Comparison of ENCODE assay signal across 8 mouse cellular contexts in genomic region chr14:16366986-16367385, GRCm38 (mm10). TPM values are rescaled to one million over a fixed set of nuclear protein-coding genes. Genes with fewer than 3 reads are reported as not detected.
DNase-seq lines count a peak whose midpoint lies in the region; ATAC-seq lines count a peak whose summit lies in the region.

No protein-coding gene starts in this region.

- H3K4me2 ChIP-seq in forebrain, embryonic 13.5 days = peak overlapping the region; percentile 80
- H3K4me2 ChIP-seq in liver, embryonic 11.5 days = peak overlapping the region; percentile 76

- peaks cover 51% of the 10 kb centered on the region for H3K4me1 ChIP-seq in erythroblast, embryonic 14.5 days (ENCODE audit: control insufficient read depth)
- peaks cover 35% of the 10 kb centered on the region for H3K4me1 ChIP-seq in forebrain, embryonic 13.5 days
- peaks cover 10% of the 10 kb centered on the region for H3K4me1 ChIP-seq in liver, embryonic 11.5 days (replicated peaks; ENCODE audit: control insufficient read depth, insufficient read depth, low read length)

- no peaks in the 10 kb centered on the region for H3K9me3 ChIP-seq in erythroblast, embryonic 14.5 days (ENCODE audit: control insufficient read depth, low read length)
- no peaks in the 10 kb centered on the region for H3K9me3 ChIP-seq in forebrain, embryonic 13.5 days (replicated peaks)
- H3K9me3 ChIP-seq in liver, embryonic 11.5 days (ENCODE audit: control insufficient read depth, low read length) = no peaks in the 10 kb centered on the region

- no peak overlapping the region for H3K27ac ChIP-seq in forebrain, embryonic 13.5 days
- H3K27ac ChIP-seq in liver, embryonic 11.5 days (ENCODE audit: low read depth, low read length) = no peak overlapping the region

- peaks cover 26% of the 10 kb centered on the region for H3K36me3 ChIP-seq in erythroblast, embryonic 14.5 days (ENCODE audit: control insufficient read depth)
- H3K36me3 ChIP-seq in forebrain, embryonic 13.5 days (ENCODE audit: poor library complexity, severe bottlenecking) = peaks cover 4% of the 10 kb centered on the region
- H3K36me3 ChIP-seq in liver, embryonic 11.5 days (ENCODE audit: control insufficient read depth, insufficient read depth, low read length) = no peaks in the 10 kb centered on the region

- ATAC-seq in erythroblast, adult 5-6 weeks (replicated peaks; ENCODE audit: low FRiP score, poor library complexity, severe bottlenecking) = no peak
- no peak for ATAC-seq in forebrain, embryonic 13.5 days
- no peak for ATAC-seq in liver, embryonic 11.5 days (replicated peaks; ENCODE audit: low FRiP score)

- H3K27me3 ChIP-seq in erythroblast, embryonic 14.5 days (ENCODE audit: control insufficient read depth) = no peaks in the 10 kb centered on the region
- H3K27me3 ChIP-seq in forebrain, embryonic 13.5 days = no peaks in the 10 kb centered on the region
- H3K27me3 ChIP-seq in liver, embryonic 11.5 days (replicated peaks; ENCODE audit: control insufficient read depth, insufficient read depth, low read length) = no peaks in the 10 kb centered on the region

- H3K4me3 ChIP-seq in erythroblast, embryonic 14.5 days (replicated peaks) = peak overlapping the region; percentile 89
- H3K4me3 ChIP-seq in forebrain, embryonic 13.5 days = peak overlapping the region; percentile 96
- H3K4me3 ChIP-seq in liver, embryonic 11.5 days (ENCODE audit: low read depth, low read length) = peak overlapping the region; percentile 95

- 44% methylated on average over 2 of the region's 2 CpGs for WGBS in forebrain, embryonic 13.5 days
- 46% methylated on average over 2 of the region's 2 CpGs for WGBS in liver, embryonic 11.5 days

- DNase-seq in 3134 (ENCODE audit: extremely low read depth, insufficient read length, low spot score) = peak; percentile 4
- DNase-seq in liver, embryonic 11.5 days (ENCODE audit: low spot score) = no peak
- no peak for DNase-seq in ovary, adult 18-20 months (ENCODE audit: low spot score)
- no peak for DNase-seq in kidney, postnatal 14 days
- DNase-seq in lung, adult 18-20 months = no peak

- peak overlapping the region; percentile 99 for H3K9ac ChIP-seq in forebrain, embryonic 13.5 days
- peak overlapping the region; percentile 95; the same call in 1 of the 2 replicates for H3K9ac ChIP-seq in liver, embryonic 11.5 days (ENCODE audit: low read depth, low read length)

RNA-seq across cellular contexts. Expression of gene Top2b, which starts 2.0 kb away (rescaled TPM):
- polyA plus RNA-seq in erythroblast, embryonic 14.5 days (2012) = 0.32 and 0.33 TPM in 2 replicates
- total RNA-seq in erythroblast, adult 5-6 weeks (2015; ENCODE audit: low replicate concordance) = 41.8 and 57.5 TPM in 2 replicates
- 82.1 and 149 TPM in 2 replicates for total RNA-seq in erythroblast, adult 5-6 weeks (2017; ENCODE audit: low replicate concordance)
- 111 and 122 TPM in 2 replicates for polyA plus RNA-seq in forebrain, embryonic 13.5 days (2015; fragmentation: Nextera tagmentation; extraction: Ambion mirVana)
- 67.8 and 72.4 TPM in 2 replicates for polyA plus RNA-seq in liver, embryonic 11.5 days (2014; fragmentation: Nextera tagmentation; extraction: Ambion mirVana)

Comparison
In these comparisons a context has a peak if more than half of its experiments do, and no peak if none do; other contexts are left out.
1. RNA of gene Top2b, which starts 2.0 kb away (polyA plus RNA-seq): 111 to 122 TPM in forebrain, embryonic 13.5 days and 67.8 to 72.4 TPM in liver, embryonic 11.5 days; 0.32 to 0.33 TPM in erythroblast, embryonic 14.5 days; every median in the first group is over 10 times any median in the second.
2. Peak in every context shown above with its lines, with median percentiles within 50 percentile points of each other: H3K4me3 ChIP-seq.